Mouse (Mus musculus): ENCODE measurements at regions not wholly inside any gene's neighbourhood (a gene's known extent, or its start where the extent isn't known, plus 50 kb on each side); places are given as distances from the start of the nearest gene placed in this dataset.

GRCm38 (mm10) chr3:52579917-52580316 lies 311.8 kb downstream of the Foxo1 start:
- WGBS, result 92% methylated on average over 3 of the region's 3 CpGs
- H3K4me2 ChIP-seq (ENCODE audit: low read depth, low read length), result no peak overlapping the region
- ATAC-seq (ENCODE audit: low read depth), result no peak
- no peaks in the 10 kb centered on the region for H3K4me1 ChIP-seq (ENCODE audit: control insufficient read depth, insufficient read depth, low read length)
- no peak overlapping the region for H3K4me3 ChIP-seq (ENCODE audit: low read depth, low read length)
- no peak overlapping the region for H3K9ac ChIP-seq (replicated peaks; ENCODE audit: low read depth, low read length)
- no peaks in the 10 kb centered on the region for H3K36me3 ChIP-seq (ENCODE audit: control insufficient read depth, insufficient read depth, low read length)
- H3K27ac ChIP-seq (ENCODE audit: low read depth, low read length), result no peak overlapping the region
- H3K9me3 ChIP-seq (ENCODE audit: control insufficient read depth, low read length), result no peaks in the 10 kb centered on the region
- no peaks in the 10 kb centered on the region for H3K27me3 ChIP-seq (ENCODE audit: control insufficient read depth, insufficient read depth, low read length)

- Histone ChIP-seq H3K27me3 (ENCODE audit: control insufficient read depth, insufficient read depth, low read length) (no peaks in the 10 kb centered on the region), H3K27ac (ENCODE audit: low read depth, low read length) (no peak overlapping the region), H3K9ac (replicated peaks; ENCODE audit: low read depth, low read length) (no peak overlapping the region), H3K36me3 (ENCODE audit: control insufficient read depth, insufficient read depth, low read length) (no peaks in the 10 kb centered on the region), H3K4me1 (ENCODE audit: control insufficient read depth, insufficient read depth, low read length) (no peaks in the 10 kb centered on the region), H3K4me3 (ENCODE audit: low read depth, low read length) (no peak overlapping the region), H3K9me3 (ENCODE audit: control insufficient read depth, low read length) (no peaks in the 10 kb centered on the region), H3K4me2 (ENCODE audit: low read depth, low read length) (no peak overlapping the region)
- no peak for ATAC-seq (ENCODE audit: low read depth)
- 97% methylated on average over 3 of the region's 3 CpGs for WGBS
Measured at GRCm38 (mm10) chr3:52579096-52579495, 311.0 kb downstream of the Foxo1 start.

- 80% methylated on average over 6 of the region's 6 CpGs for WGBS
- ATAC-seq (ENCODE audit: low read depth), result no peak
- no peak overlapping the region for H3K4me3 ChIP-seq (ENCODE audit: low read depth, low read length)
Measured at GRCm38 (mm10) chr3:52576703-52577244, 308.6 kb downstream of the Foxo1 start.

GRCm38 (mm10) chr3:52575237-52575798 lies 307.2 kb downstream of the Foxo1 start:
- Histone ChIP-seq H3K27me3 (ENCODE audit: control insufficient read depth, insufficient read depth, low read length) (no peaks in the 10 kb centered on the region), H3K27ac (ENCODE audit: low read depth, low read length) (no peak overlapping the region), H3K4me3 (ENCODE audit: low read depth, low read length) (no peak overlapping the region), H3K9ac (replicated peaks; ENCODE audit: low read depth, low read length) (no peak overlapping the region), H3K36me3 (ENCODE audit: control insufficient read depth, insufficient read depth, low read length) (no peaks in the 10 kb centered on the region), H3K4me2 (ENCODE audit: low read depth, low read length) (no peak overlapping the region), H3K4me1 (ENCODE audit: control insufficient read depth, insufficient read depth, low read length) (no peaks in the 10 kb centered on the region), H3K9me3 (ENCODE audit: control insufficient read depth, low read length) (no peaks in the 10 kb centered on the region)
- 61% methylated on average over 8 of the region's 8 CpGs for WGBS
- ATAC-seq (ENCODE audit: low read depth), result no peak

More at GRCm38 (mm10) chr3:52576703-52577244, 308.6 kb downstream of the Foxo1 start:
- no peaks in the 10 kb centered on the region for H3K9me3 ChIP-seq (ENCODE audit: control insufficient read depth, low read length)
- H3K36me3 ChIP-seq (ENCODE audit: control insufficient read depth, insufficient read depth, low read length), result no peaks in the 10 kb centered on the region
- H3K27me3 ChIP-seq (ENCODE audit: control insufficient read depth, insufficient read depth, low read length), result no peaks in the 10 kb centered on the region
- H3K9ac ChIP-seq (replicated peaks; ENCODE audit: low read depth, low read length), result no peak overlapping the region
- no peak overlapping the region for H3K4me2 ChIP-seq (ENCODE audit: low read depth, low read length)
- no peak overlapping the region for H3K27ac ChIP-seq (ENCODE audit: low read depth, low read length)
- H3K4me1 ChIP-seq (ENCODE audit: control insufficient read depth, insufficient read depth, low read length), result no peaks in the 10 kb centered on the region

- no peak for ATAC-seq (ENCODE audit: low read depth)
- H3K27ac ChIP-seq (ENCODE audit: low read depth, low read length), result no peak overlapping the region
- no peak overlapping the region for H3K4me2 ChIP-seq (ENCODE audit: low read depth, low read length)
- H3K36me3 ChIP-seq (ENCODE audit: control insufficient read depth, insufficient read depth, low read length), result no peaks in the 10 kb centered on the region
- no peaks in the 10 kb centered on the region for H3K27me3 ChIP-seq (ENCODE audit: control insufficient read depth, insufficient read depth, low read length)
- WGBS, result 94% methylated on average over 6 of the region's 6 CpGs
- no peak overlapping the region for H3K9ac ChIP-seq (replicated peaks; ENCODE audit: low read depth, low read length)
- no peak overlapping the region for H3K4me3 ChIP-seq (ENCODE audit: low read depth, low read length)
- H3K4me1 ChIP-seq (ENCODE audit: control insufficient read depth, insufficient read depth, low read length), result no peaks in the 10 kb centered on the region
- H3K9me3 ChIP-seq (ENCODE audit: control insufficient read depth, low read length), result no peaks in the 10 kb centered on the region
Measured at GRCm38 (mm10) chr3:52574341-52574740, 306.2 kb downstream of the Foxo1 start.

- 94% methylated on average over 6 of the region's 6 CpGs for WGBS
- Histone ChIP-seq H3K4me2 (ENCODE audit: low read depth, low read length) (no peak overlapping the region), H3K27ac (ENCODE audit: low read depth, low read length) (no peak overlapping the region), H3K4me3 (ENCODE audit: low read depth, low read length) (no peak overlapping the region), H3K9ac (replicated peaks; ENCODE audit: low read depth, low read length) (no peak overlapping the region), H3K4me1 (ENCODE audit: control insufficient read depth, insufficient read depth, low read length) (no peaks in the 10 kb centered on the region), H3K9me3 (ENCODE audit: control insufficient read depth, low read length) (no peaks in the 10 kb centered on the region), H3K36me3 (ENCODE audit: control insufficient read depth, insufficient read depth, low read length) (no peaks in the 10 kb centered on the region), H3K27me3 (ENCODE audit: control insufficient read depth, insufficient read depth, low read length) (no peaks in the 10 kb centered on the region)
- ATAC-seq (ENCODE audit: low read depth), result no peak
Measured at GRCm38 (mm10) chr3:52573806-52574205, 305.7 kb downstream of the Foxo1 start.

- no peak overlapping the region for H3K4me3 ChIP-seq (ENCODE audit: low read depth, low read length)
- no peaks in the 10 kb centered on the region for H3K36me3 ChIP-seq (ENCODE audit: control insufficient read depth, insufficient read depth, low read length)
- no peak for ATAC-seq (ENCODE audit: low read depth)
- WGBS, result 72% methylated on average over 11 of the region's 11 CpGs
- H3K27ac ChIP-seq (ENCODE audit: low read depth, low read length), result no peak overlapping the region
- H3K27me3 ChIP-seq (ENCODE audit: control insufficient read depth, insufficient read depth, low read length), result no peaks in the 10 kb centered on the region
- H3K9ac ChIP-seq (replicated peaks; ENCODE audit: low read depth, low read length), result no peak overlapping the region
- H3K9me3 ChIP-seq (ENCODE audit: control insufficient read depth, low read length), result no peaks in the 10 kb centered on the region
- H3K4me2 ChIP-seq (ENCODE audit: low read depth, low read length), result no peak overlapping the region
- no peaks in the 10 kb centered on the region for H3K4me1 ChIP-seq (ENCODE audit: control insufficient read depth, insufficient read depth, low read length)
Measured at GRCm38 (mm10) chr3:52572514-52573485, 304.7 kb downstream of the Foxo1 start.

- H3K4me2 ChIP-seq (ENCODE audit: low read depth, low read length), result no peak overlapping the region
- no peak for ATAC-seq (ENCODE audit: low read depth)
- no peaks in the 10 kb centered on the region for H3K4me1 ChIP-seq (ENCODE audit: control insufficient read depth, insufficient read depth, low read length)
- H3K9me3 ChIP-seq (ENCODE audit: control insufficient read depth, low read length), result no peaks in the 10 kb centered on the region
- no peak overlapping the region for H3K4me3 ChIP-seq (ENCODE audit: low read depth, low read length)
- no peak overlapping the region for H3K9ac ChIP-seq (replicated peaks; ENCODE audit: low read depth, low read length)
- H3K27ac ChIP-seq (ENCODE audit: low read depth, low read length), result no peak overlapping the region
- no peaks in the 10 kb centered on the region for H3K27me3 ChIP-seq (ENCODE audit: control insufficient read depth, insufficient read depth, low read length)
- 86% methylated on average over 9 of the region's 9 CpGs for WGBS
- H3K36me3 ChIP-seq (ENCODE audit: control insufficient read depth, insufficient read depth, low read length), result no peaks in the 10 kb centered on the region
Measured at GRCm38 (mm10) chr3:52567606-52568372, 299.7 kb downstream of the Foxo1 start.

Measured in neural tube, embryonic 14.5 days (tissue).